Mouse (Mus musculus): ENCODE data around the gene Sardh.

DNA sequence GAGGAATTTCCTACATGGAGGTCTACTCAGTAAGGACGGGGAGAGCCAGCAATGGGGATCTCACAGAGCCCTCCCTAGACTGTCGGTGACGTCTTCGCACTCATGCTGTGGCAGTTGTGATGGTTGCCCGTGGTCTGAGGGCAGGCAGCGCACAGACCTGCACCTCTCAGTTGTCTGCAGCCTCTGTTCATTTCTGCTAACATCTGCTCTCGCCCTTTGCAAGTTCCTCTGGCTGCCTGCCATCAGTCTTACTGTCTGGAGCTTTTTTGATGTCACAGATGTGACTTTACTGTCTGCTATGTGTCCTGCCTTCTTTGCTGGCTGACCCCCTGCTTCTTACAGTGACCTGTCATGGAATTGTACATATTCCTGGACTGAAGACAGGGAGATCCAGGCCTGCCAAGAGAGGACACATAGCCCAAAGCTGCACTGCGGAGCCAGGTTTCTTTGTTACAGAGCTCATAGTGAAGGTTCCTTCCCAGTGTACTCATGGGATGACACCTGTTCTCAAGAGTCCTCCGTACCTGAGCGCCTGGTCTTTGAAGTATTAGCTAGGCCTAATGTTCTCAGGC lies 72.4 kb downstream of the Sardh start:
- TF ChIP-seq CTCF (IDR thresholded peaks at IDR 0.05) (no peak), EP300 (IDR thresholded peaks at IDR 0.05) (0 out of 2 replicates have a peak, but pooled peaks have one; percentile 48)

Measured in lung, postnatal 0 days (tissue).